Mouse (Mus musculus): Measurements from ENCODE around the gene Dlk2. TPM values are rescaled to one million over a fixed set of nuclear protein-coding genes. Genes with fewer than 3 reads are reported as not detected.

Dlk2 gene
- polyA plus RNA-seq, 1 experiment, result 0.50 TPM

DNA sequence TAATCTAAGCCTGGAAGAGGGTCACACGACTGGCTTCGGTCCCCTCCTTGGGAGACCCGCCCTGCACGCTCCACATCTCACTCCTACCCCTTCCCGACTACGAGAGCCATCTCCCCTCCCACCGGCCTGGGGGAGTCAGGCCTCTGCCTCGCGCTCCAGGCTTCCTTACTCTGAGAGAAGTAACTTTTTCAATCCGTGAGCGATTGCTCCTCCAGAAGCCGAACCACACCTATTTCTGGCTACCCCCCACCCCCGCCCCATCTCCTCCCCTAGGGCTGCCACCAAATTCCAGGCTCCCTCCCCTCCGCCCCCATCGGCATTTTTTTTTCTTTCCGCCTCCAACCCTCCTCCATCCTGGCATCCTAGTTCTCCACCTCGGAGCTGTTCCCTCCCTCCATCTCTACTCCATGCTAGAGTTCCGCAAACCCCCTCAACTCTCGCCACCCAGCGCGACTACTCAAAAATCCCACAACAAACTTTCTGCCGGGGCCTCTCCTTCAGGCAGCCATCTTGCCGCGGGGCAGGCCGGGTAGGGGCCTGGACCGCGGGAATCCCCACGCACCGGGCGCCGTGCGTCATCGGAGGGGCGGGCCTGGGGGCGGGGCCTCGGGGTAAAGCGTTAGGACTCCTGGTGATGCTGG, 14.6 kb upstream of the Dlk2 start, which contains the start of gene Tjap1:
Gene Tjap1, minus strand, starts transcription at position 544 of the 641 bp plus-strand sequence.
- peaks cover 6% of the 10 kb centered on the region for H3K36me3 ChIP-seq (ENCODE audit: control insufficient read depth, insufficient read depth, low read length)
- H3K27ac ChIP-seq (ENCODE audit: insufficient read depth, low read length), result peak within 1 kb of the TSS; percentile 71; the same call in 1 of the 2 replicates
- under 1% methylated on average over 37 of the region's 37 CpGs for WGBS
- peak; percentile 48 to 79 for DNase-seq (ENCODE audit: low read depth in 1 of 2, low spot score in 2 of 2)
- H3K4me1 ChIP-seq (ENCODE audit: control insufficient read depth, insufficient read depth, insufficient read length), result peaks cover 2% of the 10 kb centered on the region; the same call in 1 of the 2 replicates
- peak; percentile 29; the same call in 1 of the 2 replicates for TF ChIP-seq POLR2A (IDR thresholded peaks at IDR 0.05; ENCODE audit: low read depth, low read length)
- TF ChIP-seq CTCF (IDR thresholded peaks at IDR 0.05; ENCODE audit: extremely low read depth, insufficient read depth, insufficient read length, insufficient replicate concordance), result no peak
- no peaks in the 10 kb centered on the region for H3K27me3 ChIP-seq (ENCODE audit: control insufficient read depth, insufficient read depth, low read length)
- peak within 1 kb of the TSS; percentile 94 for H3K4me3 ChIP-seq (ENCODE audit: extremely low read depth, insufficient read depth, insufficient read length)

DNA sequence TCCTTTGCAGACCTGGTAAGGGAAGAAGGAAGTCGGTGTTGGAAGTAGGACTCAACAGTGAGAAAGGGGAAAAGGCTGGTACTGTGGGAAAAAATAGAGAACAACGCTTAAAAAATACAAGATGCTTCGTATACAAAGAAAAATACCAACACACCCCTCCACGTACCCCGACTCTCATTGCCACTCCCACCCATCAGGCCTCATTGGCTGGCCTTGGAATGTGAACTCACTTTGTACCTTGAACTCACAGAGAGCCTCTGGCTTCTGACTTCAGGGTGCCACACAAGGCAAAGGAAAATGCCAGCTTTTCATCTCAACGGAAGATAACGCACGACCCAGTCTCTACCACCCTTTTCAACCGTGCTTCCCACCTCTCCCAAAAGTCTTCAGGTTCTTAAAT, 14.1 kb upstream of the Dlk2 start:
- 32% methylated on average over 9 of the region's 9 CpGs for WGBS
- TF ChIP-seq CTCF (IDR thresholded peaks at IDR 0.05; ENCODE audit: extremely low read depth, insufficient read depth, insufficient read length, insufficient replicate concordance), result no peak
- no peak for TF ChIP-seq POLR2A (IDR thresholded peaks at IDR 0.05; ENCODE audit: low read depth, low read length)
- no peak for DNase-seq (ENCODE audit: low read depth in 1 of 2, low spot score in 2 of 2)
- Histone ChIP-seq H3K4me1 (ENCODE audit: control insufficient read depth, insufficient read depth, insufficient read length) (peaks cover 2% of the 10 kb centered on the region; the same call in 1 of the 2 replicates), H3K27ac (ENCODE audit: insufficient read depth, low read length) (no peak overlapping the region), H3K36me3 (ENCODE audit: control insufficient read depth, insufficient read depth, low read length) (peaks cover 3% of the 10 kb centered on the region; the same call in 1 of the 2 replicates), H3K27me3 (ENCODE audit: control insufficient read depth, insufficient read depth, low read length) (no peaks in the 10 kb centered on the region), H3K4me3 (ENCODE audit: extremely low read depth, insufficient read depth, insufficient read length) (peak overlapping the region; percentile 33; the same call in 1 of the 2 replicates)

DNA sequence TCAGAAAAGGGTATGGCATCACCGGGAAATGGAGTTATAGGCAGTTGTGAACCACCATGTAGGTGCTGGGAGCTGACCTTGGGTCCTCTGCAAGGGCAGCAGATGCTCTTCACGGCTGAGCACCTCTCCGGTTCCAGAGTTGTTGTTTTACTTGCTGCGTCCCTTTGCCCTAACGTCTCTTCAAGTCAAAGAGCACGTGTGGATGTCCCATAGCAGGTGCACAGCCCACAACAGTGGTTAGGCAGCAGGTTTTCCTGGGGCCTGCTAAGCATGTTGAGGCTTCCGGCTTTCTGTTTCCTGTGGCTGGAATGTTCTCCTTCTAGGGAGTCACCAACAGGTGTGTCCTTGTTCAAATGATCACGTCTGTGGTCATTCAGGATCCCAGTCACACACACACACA, 13.3 kb upstream of the Dlk2 start:
- Histone ChIP-seq H3K27me3 (ENCODE audit: control insufficient read depth, insufficient read depth, low read length) (no peaks in the 10 kb centered on the region), H3K4me1 (ENCODE audit: control insufficient read depth, insufficient read depth, insufficient read length) (peaks cover 2% of the 10 kb centered on the region; the same call in 1 of the 2 replicates), H3K4me3 (ENCODE audit: extremely low read depth, insufficient read depth, insufficient read length) (no peak overlapping the region), H3K36me3 (ENCODE audit: control insufficient read depth, insufficient read depth, low read length) (peaks cover 3% of the 10 kb centered on the region; the same call in 1 of the 2 replicates), H3K27ac (ENCODE audit: insufficient read depth, low read length) (no peak overlapping the region)
- no peak for DNase-seq (ENCODE audit: low read depth in 1 of 2, low spot score in 2 of 2)
- WGBS, result 66% methylated on average over 8 of the region's 8 CpGs
- TF ChIP-seq POLR2A (IDR thresholded peaks at IDR 0.05; ENCODE audit: low read depth, low read length) (no peak), CTCF (IDR thresholded peaks at IDR 0.05; ENCODE audit: extremely low read depth, insufficient read depth, insufficient read length, insufficient replicate concordance) (no peak)

DNA sequence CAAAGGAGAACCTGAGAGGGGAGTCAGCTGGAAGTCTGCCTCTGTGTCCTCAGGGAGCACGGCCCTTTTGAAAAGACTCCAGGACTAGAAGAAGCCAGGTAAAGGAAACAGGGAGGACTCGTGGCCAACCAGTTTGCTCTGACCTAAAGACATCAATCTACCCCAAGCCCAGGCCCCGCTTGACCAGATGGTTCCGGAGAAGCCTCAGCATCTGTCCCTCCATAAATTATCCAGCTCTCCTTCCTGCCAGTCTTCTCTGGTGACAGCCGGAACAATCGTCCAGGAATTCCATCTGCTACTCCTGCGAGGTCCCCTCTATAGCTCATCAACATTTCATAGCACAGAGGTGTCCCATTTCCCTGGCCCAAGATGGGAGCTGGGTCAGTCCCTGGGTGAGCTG, 12.6 kb upstream of the Dlk2 start:
- Histone ChIP-seq H3K4me1 (ENCODE audit: control insufficient read depth, insufficient read depth, insufficient read length) (peaks cover 2% of the 10 kb centered on the region; the same call in 1 of the 2 replicates), H3K36me3 (ENCODE audit: control insufficient read depth, insufficient read depth, low read length) (no peaks in the 10 kb centered on the region), H3K27ac (ENCODE audit: insufficient read depth, low read length) (no peak overlapping the region), H3K4me3 (ENCODE audit: extremely low read depth, insufficient read depth, insufficient read length) (no peak overlapping the region), H3K27me3 (ENCODE audit: control insufficient read depth, insufficient read depth, low read length) (no peaks in the 10 kb centered on the region)
- no peak for TF ChIP-seq POLR2A (IDR thresholded peaks at IDR 0.05; ENCODE audit: low read depth, low read length)
- no peak for TF ChIP-seq CTCF (IDR thresholded peaks at IDR 0.05; ENCODE audit: extremely low read depth, insufficient read depth, insufficient read length, insufficient replicate concordance)
- no peak for DNase-seq (ENCODE audit: low read depth in 1 of 2, low spot score in 2 of 2)
- 69% methylated on average over 7 of the region's 7 CpGs for WGBS

DNA sequence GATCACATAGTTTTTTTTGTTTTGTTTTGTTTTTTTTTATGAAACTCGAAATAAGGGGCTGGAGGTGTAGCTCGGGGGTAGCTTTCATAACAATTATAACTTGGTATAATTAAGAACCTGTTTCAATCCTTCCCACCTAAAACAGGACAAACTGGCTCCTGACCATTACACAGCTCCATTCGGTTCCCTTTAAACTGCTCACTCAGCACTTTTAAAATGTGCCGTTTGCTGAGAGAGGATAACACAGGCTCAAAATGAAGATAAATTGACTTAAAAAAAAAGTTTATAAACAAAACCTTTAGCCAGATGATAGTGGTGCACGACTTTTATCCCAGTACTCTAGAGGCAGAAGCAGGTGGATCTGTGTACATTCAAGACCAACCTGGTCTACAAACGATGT, 11.8 kb upstream of the Dlk2 start:
- DNase-seq (ENCODE audit: low read depth in 1 of 2, low spot score in 2 of 2), result no peak
- 71% methylated on average over 6 of the region's 6 CpGs for WGBS
- TF ChIP-seq POLR2A (IDR thresholded peaks at IDR 0.05; ENCODE audit: low read depth, low read length) (no peak), CTCF (IDR thresholded peaks at IDR 0.05; ENCODE audit: extremely low read depth, insufficient read depth, insufficient read length, insufficient replicate concordance) (no peak)
- H3K27ac ChIP-seq (ENCODE audit: insufficient read depth, low read length), result no peak overlapping the region
- no peak overlapping the region for H3K4me3 ChIP-seq (ENCODE audit: extremely low read depth, insufficient read depth, insufficient read length)
- no peaks in the 10 kb centered on the region for H3K27me3 ChIP-seq (ENCODE audit: control insufficient read depth, insufficient read depth, low read length)
- peaks cover 2% of the 10 kb centered on the region; the same call in 1 of the 2 replicates for H3K4me1 ChIP-seq (ENCODE audit: control insufficient read depth, insufficient read depth, insufficient read length)
- H3K36me3 ChIP-seq (ENCODE audit: control insufficient read depth, insufficient read depth, low read length), result no peaks in the 10 kb centered on the region

DNA sequence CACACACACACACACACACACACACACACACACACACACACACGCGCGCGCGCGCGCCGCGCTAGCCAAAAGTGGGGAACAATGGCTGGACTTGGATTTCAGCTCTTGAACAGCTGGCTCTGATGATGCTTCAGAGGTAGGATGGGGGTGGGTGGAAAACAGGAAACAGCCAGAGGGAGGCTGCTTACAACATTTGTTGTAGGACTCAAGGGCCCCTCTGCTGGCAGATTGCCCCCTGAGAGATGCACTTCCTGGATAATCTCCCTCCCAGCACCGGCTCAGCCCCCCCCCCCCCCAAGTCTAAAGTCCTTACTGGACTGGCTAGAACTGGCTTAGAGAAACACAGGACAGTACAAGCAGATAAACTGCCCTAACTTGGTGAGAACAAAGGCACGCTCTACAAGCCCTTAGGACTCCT, 9.5 kb upstream of the Dlk2 start:
- H3K27me3 ChIP-seq (ENCODE audit: control insufficient read depth, insufficient read depth, low read length), result no peaks in the 10 kb centered on the region
- no peak for TF ChIP-seq POLR2A (IDR thresholded peaks at IDR 0.05; ENCODE audit: low read depth, low read length)
- no peak for TF ChIP-seq CTCF (IDR thresholded peaks at IDR 0.05; ENCODE audit: extremely low read depth, insufficient read depth, insufficient read length, insufficient replicate concordance)
- H3K27ac ChIP-seq (ENCODE audit: insufficient read depth, low read length), result no peak overlapping the region
- no peaks in the 10 kb centered on the region for H3K36me3 ChIP-seq (ENCODE audit: control insufficient read depth, insufficient read depth, low read length)
- H3K4me1 ChIP-seq (ENCODE audit: control insufficient read depth, insufficient read depth, insufficient read length), result no peaks in the 10 kb centered on the region
- DNase-seq (ENCODE audit: low read depth in 1 of 2, low spot score in 2 of 2), result no peak
- 48% methylated on average over 11 of the region's 11 CpGs for WGBS
- H3K4me3 ChIP-seq (ENCODE audit: extremely low read depth, insufficient read depth, insufficient read length), result no peak overlapping the region

DNA sequence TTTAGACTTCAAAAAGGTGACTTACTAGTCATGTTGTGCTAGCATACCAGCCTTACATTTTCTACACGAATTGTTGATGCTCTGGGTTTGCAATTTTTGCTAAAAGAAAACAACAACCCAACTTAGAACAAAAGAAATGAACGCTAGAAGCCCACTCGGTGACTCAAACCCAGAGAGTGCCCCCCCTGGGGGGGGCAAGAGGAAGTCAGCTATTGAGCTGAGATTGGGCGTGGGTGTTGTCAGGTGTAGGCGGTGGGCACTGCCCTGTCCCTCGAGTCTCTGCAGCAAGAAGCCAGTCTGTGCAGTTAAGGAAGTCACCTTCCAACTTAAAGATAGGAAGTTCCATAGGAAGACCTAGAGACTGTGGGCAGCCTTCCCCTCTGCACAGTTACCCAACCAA, 620 bp upstream of the Dlk2 start:
- no peak for DNase-seq (ENCODE audit: low read depth in 1 of 2, low spot score in 2 of 2)
- H3K4me1 ChIP-seq (ENCODE audit: control insufficient read depth, insufficient read depth, insufficient read length), result peaks cover 13% of the 10 kb centered on the region
- no peak overlapping the region for H3K4me3 ChIP-seq (ENCODE audit: extremely low read depth, insufficient read depth, insufficient read length)
- no peaks in the 10 kb centered on the region for H3K36me3 ChIP-seq (ENCODE audit: control insufficient read depth, insufficient read depth, low read length)
- H3K27ac ChIP-seq (ENCODE audit: insufficient read depth, low read length), result no peak overlapping the region
- TF ChIP-seq POLR2A (IDR thresholded peaks at IDR 0.05; ENCODE audit: low read depth, low read length) (no peak), CTCF (IDR thresholded peaks at IDR 0.05; ENCODE audit: extremely low read depth, insufficient read depth, insufficient read length, insufficient replicate concordance) (no peak)
- WGBS, result 8% methylated on average over 6 of the region's 6 CpGs
- peaks cover 19% of the 10 kb centered on the region for H3K27me3 ChIP-seq (ENCODE audit: control insufficient read depth, insufficient read depth, low read length)
